Mouse (Mus musculus) limb, embryonic 10.5 days (tissue): ENCODE data around the gene Pnpla6. TPM values are rescaled to one million over a fixed set of nuclear protein-coding genes. Genes with fewer than 3 reads are reported as not detected.

ENCODE experiments used
- DNase-seq: peaks from one replicate; pipeline ENCODE4 v3.0.0-alpha.2; 2017; ENCODE audit warnings: low spot score
- H3K27ac ChIP-seq: fragments of 300-500 bp; sonication (generic); 2 replicates; pipeline ENCODE4 v1.5.1; 2016; ENCODE audit warnings: mild to moderate bottlenecking
- H3K27me3 ChIP-seq: fragments of 300-500 bp; sonication (generic); 2 replicates; pipeline ENCODE4 v1.6.1; 2016; ENCODE audit warnings: low read depth, mild to moderate bottlenecking; ENCODE audit not compliant: poor library complexity, severe bottlenecking
- H3K36me3 ChIP-seq: fragments of 300-500 bp; sonication (generic); 2 replicates; pipeline ENCODE4 v1.6.1; 2016; ENCODE audit warnings: mild to moderate bottlenecking, moderate library complexity
- H3K4me1 ChIP-seq: fragments of 300-500 bp; sonication (generic); 2 replicates; pipeline ENCODE4 v1.6.1; 2016
- H3K4me3 ChIP-seq: fragments of 300-500 bp; sonication (generic); 2 replicates; pipeline ENCODE4 v1.5.1; 2016; ENCODE audit warnings: mild to moderate bottlenecking, moderate library complexity
- H3K9me3 ChIP-seq: fragments of 300-500 bp; sonication (generic); replicated peaks from 2 replicates; pipeline ENCODE4 v1.6.1; 2016; ENCODE audit warnings: mild to moderate bottlenecking
- WGBS: fragments of 180-500 bp; shearing (Covaris S2); methylation state at CpG from one replicate; pipeline ENCODE4 v1.1.7; 2016; 5-methylcytosine and 5-hydroxymethylcytosine counted together
- polyA plus RNA-seq: library from polyadenylated mRNA; unstranded; fragments of >200 nt; fragmentation: Nextera tagmentation; extraction: Ambion mirVana; gene quantifications from 2 replicates; pipeline ENCODE4 v1.2.1, GENCODE M21; 2016

The Pnpla6 gene
- polyA plus RNA-seq, 1 experiment from 2014 or later = 21.1 TPM

GRCm38 (mm10) chr8:3516450-3517116, 1.4 kb downstream of the Pnpla6 start:
- Histone ChIP-seq H3K36me3 (peaks cover 31% of the 10 kb centered on the region), H3K4me3 (peak overlapping the region; percentile 61), H3K27ac (peak overlapping the region; percentile 82), H3K4me1 (peaks cover 27% of the 10 kb centered on the region), H3K27me3 (no peaks in the 10 kb centered on the region), H3K9me3 (no peaks in the 10 kb centered on the region)
- 1% methylated on average over 36 of the region's 36 CpGs for WGBS
- peak; percentile 91 for DNase-seq

- Histone ChIP-seq H3K27me3 (no peaks in the 10 kb centered on the region), H3K27ac (peak overlapping the region; percentile 82), H3K9me3 (no peaks in the 10 kb centered on the region), H3K4me1 (peaks cover 27% of the 10 kb centered on the region), H3K36me3 (peaks cover 31% of the 10 kb centered on the region), H3K4me3 (peak overlapping the region; percentile 61)
- 8% methylated on average over 16 of the region's 16 CpGs for WGBS
- DNase-seq = peak; percentile 49
Observed at GRCm38 (mm10) chr8:3517117-3517495, 1.9 kb downstream of the Pnpla6 start.

- H3K36me3 ChIP-seq = peaks cover 46% of the 10 kb centered on the region
- 92% methylated on average over 13 of the region's 13 CpGs for WGBS
Observed at GRCm38 (mm10) chr8:3522007-3522697, 7.0 kb downstream of the Pnpla6 start.

GRCm38 (mm10) chr8:3530816-3531215, 15.6 kb downstream of the Pnpla6 start:
- Histone ChIP-seq H3K27me3 (no peaks in the 10 kb centered on the region), H3K36me3 (peaks cover 30% of the 10 kb centered on the region), H3K9me3 (no peaks in the 10 kb centered on the region), H3K4me1 (no peaks in the 10 kb centered on the region), H3K27ac (no peak overlapping the region), H3K4me3 (no peak overlapping the region)
- no peak for DNase-seq
- WGBS = 95% methylated on average over 5 of the region's 5 CpGs

More at GRCm38 (mm10) chr8:3522007-3522697, 7.0 kb downstream of the Pnpla6 start:
- Histone ChIP-seq H3K9me3 (no peaks in the 10 kb centered on the region), H3K4me3 (no peak overlapping the region), H3K4me1 (peaks cover 3% of the 10 kb centered on the region), H3K27me3 (no peaks in the 10 kb centered on the region), H3K27ac (no peak overlapping the region)
- no peak for DNase-seq

GRCm38 (mm10) chr8:3531936-3532335, 16.8 kb downstream of the Pnpla6 start:
- H3K4me1 ChIP-seq = no peaks in the 10 kb centered on the region
- no peaks in the 10 kb centered on the region for H3K27me3 ChIP-seq
- WGBS = 94% methylated on average over 18 of the region's 18 CpGs
- no peaks in the 10 kb centered on the region for H3K9me3 ChIP-seq
- H3K27ac ChIP-seq = no peak overlapping the region
- no peak overlapping the region for H3K4me3 ChIP-seq
- H3K36me3 ChIP-seq = peaks cover 32% of the 10 kb centered on the region
- DNase-seq = no peak

- DNase-seq = no peak
- no peaks in the 10 kb centered on the region for H3K4me1 ChIP-seq
- no peak overlapping the region for H3K27ac ChIP-seq
- no peak overlapping the region for H3K4me3 ChIP-seq
- H3K9me3 ChIP-seq = no peaks in the 10 kb centered on the region
- no peaks in the 10 kb centered on the region for H3K27me3 ChIP-seq
- peaks cover 55% of the 10 kb centered on the region for H3K36me3 ChIP-seq
- whole genome bisulfite sequencing = 57% methylated on average over 15 of the region's 15 CpGs
Observed at GRCm38 (mm10) chr8:3536053-3536841, 21.1 kb downstream of the Pnpla6 start.

GRCm38 (mm10) chr8:3536940-3537339, 21.8 kb downstream of the Pnpla6 start:
- Histone ChIP-seq H3K27me3 (no peaks in the 10 kb centered on the region), H3K36me3 (peaks cover 53% of the 10 kb centered on the region), H3K27ac (no peak overlapping the region), H3K4me1 (no peaks in the 10 kb centered on the region), H3K9me3 (no peaks in the 10 kb centered on the region), H3K4me3 (no peak overlapping the region)
- 97% methylated on average over 9 of the region's 9 CpGs for WGBS
- no peak for DNase-seq

- DNase-seq = no peak
- 93% methylated on average over 26 of the region's 26 CpGs for WGBS
Observed at GRCm38 (mm10) chr8:3537666-3538065, 22.5 kb downstream of the Pnpla6 start.

GRCm38 (mm10) chr8:3539146-3539545, 24.0 kb downstream of the Pnpla6 start:
- H3K4me3 ChIP-seq = no peak overlapping the region
- no peaks in the 10 kb centered on the region for H3K9me3 ChIP-seq
- H3K27ac ChIP-seq = no peak overlapping the region
- H3K27me3 ChIP-seq = no peaks in the 10 kb centered on the region
- H3K36me3 ChIP-seq = peaks cover 66% of the 10 kb centered on the region
- H3K4me1 ChIP-seq = no peaks in the 10 kb centered on the region
- 83% methylated on average over 7 of the region's 7 CpGs for WGBS
- DNase-seq = no peak

More at GRCm38 (mm10) chr8:3537666-3538065, 22.5 kb downstream of the Pnpla6 start:
- H3K27ac ChIP-seq = no peak overlapping the region
- no peaks in the 10 kb centered on the region for H3K9me3 ChIP-seq
- H3K4me1 ChIP-seq = no peaks in the 10 kb centered on the region
- no peaks in the 10 kb centered on the region for H3K27me3 ChIP-seq
- H3K36me3 ChIP-seq = peaks cover 51% of the 10 kb centered on the region
- no peak overlapping the region for H3K4me3 ChIP-seq

GRCm38 (mm10) chr8:3540076-3540475, 24.9 kb downstream of the Pnpla6 start:
- no peaks in the 10 kb centered on the region for H3K9me3 ChIP-seq
- no peak for DNase-seq
- no peaks in the 10 kb centered on the region for H3K4me1 ChIP-seq
- H3K4me3 ChIP-seq = no peak overlapping the region
- H3K36me3 ChIP-seq = peaks cover 72% of the 10 kb centered on the region
- no peak overlapping the region for H3K27ac ChIP-seq
- 90% methylated on average over 4 of the region's 4 CpGs for WGBS
- no peaks in the 10 kb centered on the region for H3K27me3 ChIP-seq

GRCm38 (mm10) chr8:3546511-3546910, 31.3 kb downstream of the Pnpla6 start:
- no peak for DNase-seq
- Histone ChIP-seq H3K36me3 (peaks cover 32% of the 10 kb centered on the region), H3K9me3 (no peaks in the 10 kb centered on the region), H3K4me1 (no peaks in the 10 kb centered on the region), H3K27me3 (no peaks in the 10 kb centered on the region), H3K27ac (no peak overlapping the region), H3K4me3 (no peak overlapping the region)
- 90% methylated on average over 2 of the region's 2 CpGs for WGBS

- Histone ChIP-seq H3K36me3 (no peaks in the 10 kb centered on the region), H3K4me3 (no peak overlapping the region), H3K4me1 (no peaks in the 10 kb centered on the region), H3K9me3 (no peaks in the 10 kb centered on the region), H3K27ac (no peak overlapping the region), H3K27me3 (no peaks in the 10 kb centered on the region)
- DNase-seq = no peak
- WGBS = 90% methylated on average over 1 of the region's 1 CpGs
Observed at GRCm38 (mm10) chr8:3552240-3552639, 37.1 kb downstream of the Pnpla6 start.

GRCm38 (mm10) chr8:3556114-3556513, 40.9 kb downstream of the Pnpla6 start:
- no peak overlapping the region for H3K27ac ChIP-seq
- 61% methylated on average over 4 of the region's 4 CpGs for WGBS
- H3K27me3 ChIP-seq = no peaks in the 10 kb centered on the region
- H3K9me3 ChIP-seq = no peaks in the 10 kb centered on the region
- DNase-seq = peak; percentile 35
- no peaks in the 10 kb centered on the region for H3K4me1 ChIP-seq
- H3K4me3 ChIP-seq = no peak overlapping the region
- no peaks in the 10 kb centered on the region for H3K36me3 ChIP-seq
